Mouse (Mus musculus) Patski (cell line): ENCODE measurements around the gene Gle1. TPM values are rescaled to one million over a fixed set of nuclear protein-coding genes. Genes with fewer than 3 reads are reported as not detected.

Experiments
- ATAC-seq: fragments of 100-300 bp; one replicate; pipeline ENCODE4 v1.8.0; 2021
- CTCF ChIA-PET: fragments of 350-600 bp; sonication (Branson Sonifier 250); formaldehyde crosslinking; loops from one replicate; lab custom pipeline; 2022; ENCODE audit warnings: inconsistent platforms; lab: Charles Lee
- POLR2A ChIA-PET: fragments of 350-600 bp; sonication (Branson Sonifier 250); formaldehyde crosslinking; loops from one replicate; lab custom pipeline; 2022; ENCODE audit warnings: antibody characterized with exemption, inconsistent platforms; lab: Charles Lee
- DNase-seq: peaks from one replicate; pipeline ENCODE4 v3.0.0-alpha.2; 2011; ENCODE audit warnings: low read depth, low spot score
- H3K27me3 ChIP-seq: fragments of 371-371 bp; one replicate; pipeline ENCODE4 v1.5.1; 2021
- CTCF ChIP-seq: fragments of 100-300 bp; IDR thresholded peaks from one replicate; pipeline ENCODE4 v1.5.1; 2021
- in situ Hi-C: fragments of 300-500 bp; cut with MboI; formaldehyde crosslinking; loops from 3 replicates; pipeline ENCODE4 v1.11.1; 2018; ENCODE audit warnings: low pct_unique_long_range_greater_than_20kb, mixed read lengths
- polyA plus RNA-seq: library from polyadenylated mRNA; unstranded; gene quantifications from one replicate; pipeline ENCODE4 v1.2.3, GENCODE M21; 2021

Gene Gle1
- polyA plus RNA-seq, 1 experiment from 2014 or later, result 30.3 TPM

GRCm38 (mm10) chr2:29964354-29965249 lies 29.4 kb downstream of the Gle1 start:
- ChIA-PET CTCF (interaction anchor here (0.9 to 1.4 kb wide), 3 partner anchors 10 to 20 kb away, joined by 3 to 6 read pairs (median 5); no protein-coding TSS in a partner anchor), POLR2A (interaction anchor here (0.5 to 2.5 kb wide), 5 partner anchors 9 to 1832 kb away, joined by 3 to 17 read pairs (median 4); no protein-coding TSS in a partner anchor)
- DNase-seq (no peak), ATAC-seq (no peak)
- TF ChIP-seq CTCF, result no peak
- in situ Hi-C loops, result no loop called here
- H3K27me3 ChIP-seq, result no peaks in the 10 kb centered on the region

DNA sequence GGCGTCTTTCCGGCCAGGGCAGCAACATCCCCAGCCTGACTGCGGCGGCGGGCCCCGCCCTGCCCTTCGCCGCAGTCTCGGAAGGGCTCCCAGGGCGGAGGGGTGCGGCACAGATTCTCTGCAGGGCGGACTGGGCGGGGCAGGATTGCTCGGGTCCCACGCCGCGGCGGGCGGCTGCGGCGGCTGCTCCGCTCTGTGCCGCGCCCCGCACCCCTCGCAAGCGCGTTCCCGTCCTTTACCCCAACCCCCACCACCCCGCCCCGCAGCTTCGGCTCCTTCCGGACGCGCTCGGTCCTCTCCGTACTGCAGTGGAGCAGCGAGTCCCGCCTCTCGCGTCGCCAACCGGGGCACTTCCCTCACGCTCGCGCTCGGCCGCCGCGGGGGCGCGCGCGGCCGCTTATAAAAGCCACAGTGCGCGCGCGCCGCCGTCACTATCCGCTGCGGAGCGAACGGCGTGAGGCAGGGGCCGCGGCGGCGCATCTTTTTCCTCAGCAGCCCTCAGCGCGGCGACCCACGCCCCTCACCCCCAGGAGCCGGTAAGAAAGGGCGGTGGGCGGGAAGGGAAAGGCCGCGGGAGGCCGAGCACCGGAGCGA lies 30.1 kb downstream of the Gle1 start, which contains the start of gene Sptan1:
Gene Sptan1, plus strand, starts transcription at position 311 of the 594 bp plus-strand sequence.
- CTCF ChIA-PET, result interaction anchor here (1.4 to 1.7 kb wide), 3 partner anchors 10 to 12 kb away, joined by 5 to 6 read pairs (median 5); no protein-coding TSS in a partner anchor
- no peaks in the 10 kb centered on the region for H3K27me3 ChIP-seq
- ATAC-seq, result peak; percentile 82
- POLR2A ChIA-PET, result interaction anchor here (0.5 to 2.5 kb wide), 5 partner anchors 12 to 1833 kb away, joined by 3 to 17 read pairs (median 4); no protein-coding TSS in a partner anchor
- TF ChIP-seq CTCF, result no peak
- no peak for DNase-seq
- in situ Hi-C loops, result no loop called here

GRCm38 (mm10) chr2:29965906-29966305 lies 30.7 kb downstream of the Gle1 start:
- TF ChIP-seq CTCF, result peak; percentile 51
- ATAC-seq (no peak), DNase-seq (no peak)
- ChIA-PET POLR2A (interaction anchor here (0.5 to 2.5 kb wide), 4 partner anchors 11 to 69 kb away, joined by 3 to 17 read pairs (median 4); no protein-coding TSS in a partner anchor), CTCF (interaction anchor here (1.7 to 2.2 kb wide), 2 partner anchors 9 to 11 kb away, joined by 5 to 14 read pairs; no protein-coding TSS in a partner anchor)
- in situ Hi-C loops, result no loop called here
- no peaks in the 10 kb centered on the region for H3K27me3 ChIP-seq

DNA sequence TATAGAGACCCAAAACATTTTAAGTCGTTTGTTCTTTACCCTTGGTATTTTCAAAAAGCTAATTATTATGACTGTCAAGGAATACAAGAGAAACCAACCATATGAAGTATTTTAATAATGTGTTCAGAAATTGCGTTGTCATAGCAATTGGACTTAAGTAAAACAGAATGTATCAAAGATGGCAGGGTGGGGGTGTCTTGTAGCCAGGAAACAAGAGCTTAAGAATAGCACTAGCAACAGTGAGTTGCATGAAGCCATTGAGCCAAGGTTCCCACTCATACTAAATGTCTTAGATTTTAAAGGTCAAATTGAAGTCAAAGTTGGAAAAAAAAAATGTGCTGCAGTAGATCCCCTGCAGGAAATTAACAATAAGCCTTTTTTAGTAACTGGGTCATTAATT lies 31.6 kb downstream of the Gle1 start:
- DNase-seq (no peak), ATAC-seq (no peak)
- no peak for TF ChIP-seq CTCF
- in situ Hi-C loops, result no loop called here
- ChIA-PET POLR2A (interaction anchor here (0.5 to 1.2 kb wide), 3 partner anchors 15 to 70 kb away, joined by 3 to 5 read pairs (median 3); no protein-coding TSS in a partner anchor), CTCF (interaction anchor here (1.2 to 2.2 kb wide), 3 partner anchors 8 to 28 kb away, joined by 3 to 14 read pairs (median 5); no protein-coding TSS in a partner anchor)
- H3K27me3 ChIP-seq, result no peaks in the 10 kb centered on the region

GRCm38 (mm10) chr2:29967768-29968167 lies 32.5 kb downstream of the Gle1 start:
- no peak for TF ChIP-seq CTCF
- ATAC-seq, result peak; percentile 37
- in situ Hi-C loops, result no loop called here
- no peak for DNase-seq
- POLR2A ChIA-PET, result no interaction called here
- H3K27me3 ChIP-seq, result no peaks in the 10 kb centered on the region
- CTCF ChIA-PET, result interaction anchor here (1.3 to 2.2 kb wide), 2 partner anchors 10 kb away, joined by 4 to 14 read pairs; no protein-coding TSS in a partner anchor

GRCm38 (mm10) chr2:29968638-29969037 lies 33.4 kb downstream of the Gle1 start:
- ATAC-seq (no peak), DNase-seq (no peak)
- POLR2A ChIA-PET, result no interaction called here
- in situ Hi-C loops, result no loop called here
- H3K27me3 ChIP-seq, result no peaks in the 10 kb centered on the region
- CTCF ChIA-PET, result interaction anchor here (0.9 to 1.4 kb wide), 4 partner anchors 9 to 78 kb away, joined by 3 to 4 read pairs (median 3); no protein-coding TSS in a partner anchor
- no peak for TF ChIP-seq CTCF

GRCm38 (mm10) chr2:29971838-29972635 lies 36.8 kb downstream of the Gle1 start:
- no peak for TF ChIP-seq CTCF
- CTCF ChIA-PET, result no interaction called here
- ATAC-seq, result no peak

DNA sequence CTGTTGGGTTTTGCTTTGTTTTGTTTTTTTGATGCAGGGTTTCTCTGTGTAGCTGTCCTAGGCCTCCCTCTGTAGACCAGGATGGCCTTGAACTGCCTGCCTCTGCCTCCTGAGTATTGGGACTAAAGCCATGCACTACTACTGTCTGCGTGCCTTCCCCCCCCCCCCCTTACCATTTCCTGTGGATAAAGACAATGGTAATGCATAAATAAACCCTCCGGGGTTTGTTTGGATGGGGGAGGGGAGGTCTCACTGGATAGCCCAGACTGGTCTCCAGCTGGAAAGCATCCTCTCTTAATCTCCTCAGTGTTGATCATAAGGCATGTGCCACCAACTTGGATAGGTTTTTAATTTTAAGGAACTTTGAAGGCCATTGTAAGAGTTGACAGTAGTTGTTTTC lies 38.3 kb downstream of the Gle1 start:
- in situ Hi-C loops, result no loop called here
- TF ChIP-seq CTCF, result no peak
- CTCF ChIA-PET, result interaction anchor here (1.3 kb wide), 1 partner anchor 10 kb away, joined by 6 read pairs; no protein-coding TSS in a partner anchor
- DNase-seq, result no peak
- POLR2A ChIA-PET, result interaction anchor here (0.6 kb wide), 1 partner anchor 9 kb away, joined by 13 read pairs; no protein-coding TSS in a partner anchor
- ATAC-seq, result no peak
- no peaks in the 10 kb centered on the region for H3K27me3 ChIP-seq

More at GRCm38 (mm10) chr2:29971838-29972635, 36.8 kb downstream of the Gle1 start:
- in situ Hi-C loops, result no loop called here
- POLR2A ChIA-PET, result interaction anchor here (0.8 to 1.2 kb wide), 2 partner anchors 9 to 28 kb away, joined by 3 read pairs; no protein-coding TSS in a partner anchor
- DNase-seq, result no peak
- no peaks in the 10 kb centered on the region for H3K27me3 ChIP-seq

- ChIA-PET CTCF (interaction anchor here (0.9 to 2.7 kb wide), 15 partner anchors 9 to 80 kb away, joined by 3 to 14 read pairs (median 4); no protein-coding TSS in a partner anchor), POLR2A (interaction anchor here (1.0 to 3.1 kb wide), 2 partner anchors 12 to 14 kb away, joined by 3 to 17 read pairs; partner anchors contain the start of gene Sptan1)
- in situ Hi-C loops, result loop anchor here (5.0 kb wide), 1 partner anchor 45 kb away; no protein-coding TSS in a partner anchor
- ATAC-seq (no peak), DNase-seq (no peak)
- no peaks in the 10 kb centered on the region for H3K27me3 ChIP-seq
- peak; percentile 69 for TF ChIP-seq CTCF
These were observed 42.1 kb downstream of the Gle1 start for GRCm38 (mm10) chr2:29977307-29977706.
